Mouse (Mus musculus): ENCODE measurements at regions not wholly inside any gene's neighbourhood (a gene's known extent, or its start where the extent isn't known, plus 50 kb on each side); places are given as distances from the start of the nearest gene placed in this dataset.

GRCm38 (mm10) chr14:110618496-110618920, 136.4 kb downstream of the Slitrk6 start:
- Histone ChIP-seq H3K4me1 (ENCODE audit: control insufficient read depth, insufficient read depth) (peaks cover 6% of the 10 kb centered on the region; the same call in 1 of the 2 replicates), H3K4me3 (ENCODE audit: low read depth, low read length) (peak overlapping the region; percentile 20), H3K9ac (replicated peaks; ENCODE audit: low read depth, low read length) (no peak overlapping the region), H3K27ac (ENCODE audit: low read depth) (peak overlapping the region; percentile 62), H3K9me3 (replicated peaks; ENCODE audit: control insufficient read depth, low read length) (no peaks in the 10 kb centered on the region), H3K4me2 (ENCODE audit: low read depth, low read length) (peak overlapping the region; percentile 46), H3K27me3 (ENCODE audit: control insufficient read depth, insufficient read depth, low read length) (no peaks in the 10 kb centered on the region), H3K36me3 (replicated peaks; ENCODE audit: control insufficient read depth, insufficient read depth, low read length) (no peaks in the 10 kb centered on the region)
- DNase-seq (ENCODE audit: low spot score) (peak; percentile 66), ATAC-seq (ENCODE audit: insufficient read depth, low read depth) (peak; percentile 86)
- 15% methylated on average over 3 of the region's 3 CpGs for WGBS
- TF ChIP-seq EP300 (IDR thresholded peaks at IDR 0.05; ENCODE audit: low read depth) (0 out of 2 replicates have a peak, but pooled peaks have one; percentile 30), CTCF (IDR thresholded peaks at IDR 0.05; ENCODE audit: low read depth) (no peak)

GRCm38 (mm10) chr14:110616447-110616846, 138.5 kb downstream of the Slitrk6 start:
- Histone ChIP-seq H3K9me3 (replicated peaks; ENCODE audit: control insufficient read depth, low read length) (no peaks in the 10 kb centered on the region), H3K4me2 (ENCODE audit: low read depth, low read length) (no peak overlapping the region), H3K4me1 (ENCODE audit: control insufficient read depth, insufficient read depth) (peaks cover 4% of the 10 kb centered on the region; the same call in 1 of the 2 replicates), H3K27ac (ENCODE audit: low read depth) (no peak overlapping the region), H3K36me3 (replicated peaks; ENCODE audit: control insufficient read depth, insufficient read depth, low read length) (no peaks in the 10 kb centered on the region), H3K9ac (replicated peaks; ENCODE audit: low read depth, low read length) (no peak overlapping the region), H3K27me3 (ENCODE audit: control insufficient read depth, insufficient read depth, low read length) (no peaks in the 10 kb centered on the region), H3K4me3 (ENCODE audit: low read depth, low read length) (no peak overlapping the region)
- ATAC-seq (ENCODE audit: insufficient read depth, low read depth): no peak
- 80% methylated on average over 1 of the region's 1 CpGs for WGBS
- no peak for DNase-seq (ENCODE audit: low spot score)
- TF ChIP-seq CTCF (IDR thresholded peaks at IDR 0.05; ENCODE audit: low read depth): no peak
- no peak for TF ChIP-seq EP300 (IDR thresholded peaks at IDR 0.05; ENCODE audit: low read depth)

GRCm38 (mm10) chr14:110580311-110580710, 174.6 kb downstream of the Slitrk6 start:
- Histone ChIP-seq H3K4me1 (ENCODE audit: control insufficient read depth, insufficient read depth) (no peaks in the 10 kb centered on the region), H3K9me3 (replicated peaks; ENCODE audit: control insufficient read depth, low read length) (no peaks in the 10 kb centered on the region), H3K4me3 (ENCODE audit: low read depth, low read length) (no peak overlapping the region), H3K27me3 (ENCODE audit: control insufficient read depth, insufficient read depth, low read length) (no peaks in the 10 kb centered on the region), H3K9ac (replicated peaks; ENCODE audit: low read depth, low read length) (no peak overlapping the region), H3K27ac (ENCODE audit: low read depth) (no peak overlapping the region), H3K4me2 (ENCODE audit: low read depth, low read length) (no peak overlapping the region), H3K36me3 (replicated peaks; ENCODE audit: control insufficient read depth, insufficient read depth, low read length) (no peaks in the 10 kb centered on the region)
- no peak for TF ChIP-seq CTCF (IDR thresholded peaks at IDR 0.05; ENCODE audit: low read depth)
- TF ChIP-seq EP300 (IDR thresholded peaks at IDR 0.05; ENCODE audit: low read depth): no peak
- no peak for ATAC-seq (ENCODE audit: insufficient read depth, low read depth)
- WGBS: 56% methylated on average over 3 of the region's 3 CpGs
- no peak for DNase-seq (ENCODE audit: low spot score)

GRCm38 (mm10) chr14:110570717-110571116, 184.2 kb downstream of the Slitrk6 start:
- no peaks in the 10 kb centered on the region for H3K36me3 ChIP-seq (replicated peaks; ENCODE audit: control insufficient read depth, insufficient read depth, low read length)
- 90% methylated on average over 2 of the region's 2 CpGs for WGBS
- no peaks in the 10 kb centered on the region for H3K9me3 ChIP-seq (replicated peaks; ENCODE audit: control insufficient read depth, low read length)
- TF ChIP-seq EP300 (IDR thresholded peaks at IDR 0.05; ENCODE audit: low read depth) (no peak), CTCF (IDR thresholded peaks at IDR 0.05; ENCODE audit: low read depth) (no peak)
- H3K27ac ChIP-seq (ENCODE audit: low read depth): no peak overlapping the region
- H3K27me3 ChIP-seq (ENCODE audit: control insufficient read depth, insufficient read depth, low read length): no peaks in the 10 kb centered on the region
- no peak overlapping the region for H3K4me3 ChIP-seq (ENCODE audit: low read depth, low read length)
- ATAC-seq (ENCODE audit: insufficient read depth, low read depth): no peak
- DNase-seq (ENCODE audit: low spot score): no peak
- H3K9ac ChIP-seq (replicated peaks; ENCODE audit: low read depth, low read length): no peak overlapping the region
- no peak overlapping the region for H3K4me2 ChIP-seq (ENCODE audit: low read depth, low read length)
- no peaks in the 10 kb centered on the region for H3K4me1 ChIP-seq (ENCODE audit: control insufficient read depth, insufficient read depth)

GRCm38 (mm10) chr14:110565783-110566445, 189.0 kb downstream of the Slitrk6 start:
- Histone ChIP-seq H3K36me3 (replicated peaks; ENCODE audit: control insufficient read depth, insufficient read depth, low read length) (no peaks in the 10 kb centered on the region), H3K27me3 (ENCODE audit: control insufficient read depth, insufficient read depth, low read length) (no peaks in the 10 kb centered on the region), H3K27ac (ENCODE audit: low read depth) (no peak overlapping the region), H3K4me2 (ENCODE audit: low read depth, low read length) (no peak overlapping the region), H3K9ac (replicated peaks; ENCODE audit: low read depth, low read length) (no peak overlapping the region), H3K9me3 (replicated peaks; ENCODE audit: control insufficient read depth, low read length) (no peaks in the 10 kb centered on the region), H3K4me1 (ENCODE audit: control insufficient read depth, insufficient read depth) (no peaks in the 10 kb centered on the region), H3K4me3 (ENCODE audit: low read depth, low read length) (no peak overlapping the region)
- TF ChIP-seq CTCF (IDR thresholded peaks at IDR 0.05; ENCODE audit: low read depth) (no peak), EP300 (IDR thresholded peaks at IDR 0.05; ENCODE audit: low read depth) (no peak)
- 71% methylated on average over 7 of the region's 7 CpGs for WGBS
- DNase-seq (ENCODE audit: low spot score) (no peak), ATAC-seq (ENCODE audit: insufficient read depth, low read depth) (no peak)

- Histone ChIP-seq H3K27ac (ENCODE audit: low read depth) (no peak overlapping the region), H3K9ac (replicated peaks; ENCODE audit: low read depth, low read length) (no peak overlapping the region), H3K4me2 (ENCODE audit: low read depth, low read length) (no peak overlapping the region), H3K9me3 (replicated peaks; ENCODE audit: control insufficient read depth, low read length) (no peaks in the 10 kb centered on the region), H3K4me3 (ENCODE audit: low read depth, low read length) (no peak overlapping the region), H3K27me3 (ENCODE audit: control insufficient read depth, insufficient read depth, low read length) (no peaks in the 10 kb centered on the region), H3K4me1 (ENCODE audit: control insufficient read depth, insufficient read depth) (no peaks in the 10 kb centered on the region), H3K36me3 (replicated peaks; ENCODE audit: control insufficient read depth, insufficient read depth, low read length) (no peaks in the 10 kb centered on the region)
- ATAC-seq (ENCODE audit: insufficient read depth, low read depth) (no peak), DNase-seq (ENCODE audit: low spot score) (no peak)
- TF ChIP-seq EP300 (IDR thresholded peaks at IDR 0.05; ENCODE audit: low read depth) (no peak), CTCF (IDR thresholded peaks at IDR 0.05; ENCODE audit: low read depth) (no peak)
- WGBS: 63% methylated on average over 2 of the region's 2 CpGs
Observed at GRCm38 (mm10) chr14:110564621-110565020, 190.3 kb downstream of the Slitrk6 start.

Measured in heart, postnatal 0 days (tissue).